Mouse (Mus musculus) urinary bladder, adult 2 months (tissue): Measurements from ENCODE around the gene Parva. TPM values are rescaled to one million over a fixed set of nuclear protein-coding genes. Genes with fewer than 3 reads are reported as not detected.
A peak's percentile ranks its signal among the peaks of the same experiment; 100 is the strongest.

Source experiments
- DNase-seq: peaks from one replicate; pipeline ENCODE4 v3.0.0; 2022; ENCODE audit warnings: low spot score
- polyA plus RNA-seq: library from polyadenylated mRNA; depleted of rRNA; stranded (reverse); fragments of >200 nt; gene quantifications from 2 replicates; pipeline ENCODE4 v1.2.3, GENCODE M21; 2012

The Parva gene
- polyA plus RNA-seq, 1 experiment, result 140 TPM

DNA sequence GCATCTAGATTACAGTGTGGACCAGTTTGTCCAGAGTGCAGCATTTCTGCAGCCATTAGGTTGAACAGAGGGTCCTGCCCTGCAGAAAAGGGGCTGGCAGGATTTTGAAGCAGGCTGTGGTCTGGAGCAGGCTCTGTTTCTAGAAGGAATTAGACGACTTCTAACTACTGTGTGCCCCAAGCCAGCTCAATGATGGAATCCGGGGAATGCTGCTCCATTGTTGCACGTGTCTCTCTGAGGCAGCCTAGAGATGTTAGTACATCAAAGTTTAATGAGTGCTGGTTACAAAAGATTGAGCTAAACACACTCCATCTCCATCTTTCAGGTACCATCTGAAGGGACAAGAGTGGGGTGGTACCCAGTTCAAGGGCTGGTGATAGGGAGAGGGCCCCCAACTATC, 85.0 kb downstream of the Parva start:
- no peak for DNase-seq

DNA sequence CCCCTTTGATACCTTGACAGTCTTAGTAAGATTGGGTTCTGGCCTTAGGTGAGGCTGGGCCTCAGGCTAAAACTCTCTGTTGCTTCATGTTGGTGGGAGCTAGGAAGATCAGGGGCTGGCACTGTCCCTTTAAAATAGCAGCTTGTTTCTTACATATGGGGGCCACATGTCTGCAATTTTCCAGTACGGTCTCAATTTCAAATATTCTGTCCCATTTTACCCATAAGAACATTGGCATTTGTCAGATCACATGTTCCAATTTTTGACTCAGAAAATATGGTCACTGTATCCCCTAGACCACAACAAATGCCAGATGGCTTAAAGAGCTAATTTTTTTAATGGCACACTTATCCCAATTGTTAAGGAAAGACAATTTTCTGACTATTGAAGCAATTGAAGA, 85.6 kb downstream of the Parva start:
- DNase-seq, result no peak

DNA sequence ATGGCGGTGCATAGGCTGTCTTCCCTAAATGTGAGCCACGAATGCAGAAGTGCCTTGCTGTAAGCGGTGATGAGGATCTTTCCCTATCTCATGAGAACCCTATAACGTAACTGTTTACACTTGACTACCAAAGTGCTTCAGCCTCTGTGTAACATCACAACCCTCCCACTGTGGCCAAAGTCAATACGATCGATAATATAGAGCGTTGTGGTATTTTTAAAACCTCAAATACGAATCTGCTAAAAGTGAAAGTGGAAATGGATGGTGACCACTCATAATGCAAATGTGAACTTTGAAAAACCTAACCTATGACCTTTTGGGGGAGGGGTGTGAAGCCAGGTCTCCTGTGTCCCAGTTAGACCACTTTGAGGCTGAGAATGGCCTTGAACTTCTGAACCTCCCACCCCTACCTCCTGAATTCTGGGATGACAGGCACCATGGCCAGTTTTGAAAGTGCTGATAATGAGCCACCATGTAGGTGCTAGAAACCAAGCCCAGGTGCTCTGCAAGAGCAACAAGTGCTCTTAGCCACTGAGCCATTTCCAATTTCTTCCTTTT, 87.4 kb downstream of the Parva start:
- DNase-seq, result no peak

DNA sequence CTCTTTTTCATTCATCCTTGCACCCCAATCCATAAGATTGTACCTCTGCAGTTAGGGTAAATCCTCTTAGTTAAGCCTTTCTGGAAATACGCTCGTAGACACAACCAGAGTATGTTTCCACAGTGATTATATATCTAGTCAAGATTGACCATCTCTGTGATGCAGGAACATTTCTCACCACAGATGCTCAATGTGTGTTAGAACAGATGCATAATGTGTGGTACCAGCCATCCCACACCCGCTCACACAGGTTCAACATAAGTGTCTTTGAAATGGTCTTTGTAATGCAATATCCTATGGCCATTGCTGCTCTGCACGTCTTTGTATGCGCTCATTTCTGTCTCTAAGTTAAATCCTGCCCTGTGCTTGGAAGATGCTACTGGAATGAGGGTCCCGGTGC, 98.2 kb downstream of the Parva start:
- DNase-seq, result no peak

DNA sequence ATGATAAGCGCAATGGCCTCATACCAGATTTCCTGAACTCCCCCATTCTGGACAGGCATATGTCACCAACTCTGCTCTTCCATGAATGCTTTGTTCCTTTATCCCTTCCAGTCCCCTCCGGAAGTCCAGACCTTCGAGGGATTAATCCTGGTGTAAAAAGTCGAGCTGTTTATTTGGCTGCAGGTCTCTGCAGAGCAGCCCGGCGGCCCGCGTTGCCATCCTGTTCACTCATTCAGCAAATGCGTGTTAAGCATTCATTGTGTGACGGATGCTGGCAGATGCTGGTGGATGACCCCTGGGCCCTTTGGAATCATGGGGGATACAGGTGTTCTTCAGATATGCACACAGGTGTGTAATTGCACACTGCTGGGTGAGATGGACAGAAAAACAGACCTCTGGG, 98.9 kb downstream of the Parva start:
- DNase-seq, result no peak

DNA sequence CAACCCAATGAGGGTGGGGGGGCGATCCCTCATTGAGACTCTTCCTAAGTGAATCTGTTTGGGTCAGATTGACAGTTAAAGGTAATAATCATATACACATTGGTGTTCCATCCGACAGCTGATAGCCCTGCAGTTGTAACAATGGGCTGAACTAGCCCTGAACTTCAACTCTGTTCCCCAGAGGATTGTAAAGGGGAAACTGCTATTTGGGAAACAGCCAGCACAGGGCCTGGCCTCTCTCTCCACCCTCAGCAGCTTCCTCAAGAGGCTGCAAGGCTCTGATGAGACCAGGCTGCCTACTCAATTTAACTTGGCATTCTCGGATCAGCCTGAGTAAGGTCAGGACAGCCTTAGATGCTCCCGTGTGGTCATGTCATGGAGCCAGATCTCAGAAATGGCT, 99.9 kb downstream of the Parva start:
- no peak for DNase-seq

DNA sequence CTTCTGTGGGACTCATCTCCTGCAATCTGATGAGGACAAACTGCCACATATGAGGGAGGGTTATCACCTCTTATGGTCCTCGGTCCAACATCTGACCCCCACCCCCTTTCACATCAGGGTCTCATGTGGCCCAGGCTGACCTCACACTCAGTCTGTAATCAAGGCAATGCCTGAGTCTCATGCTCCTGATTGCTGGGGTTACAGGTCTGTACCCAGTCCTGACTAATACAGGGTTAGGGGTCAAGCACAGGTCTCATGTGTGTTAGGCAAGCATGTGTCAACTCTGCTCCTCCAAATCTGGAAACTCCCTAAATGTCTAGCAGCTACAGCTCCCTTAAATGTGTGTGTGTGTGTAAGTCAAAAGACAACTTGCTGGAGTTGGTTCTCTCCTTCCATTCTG, 100.8 kb downstream of the Parva start:
- DNase-seq, result no peak

DNA sequence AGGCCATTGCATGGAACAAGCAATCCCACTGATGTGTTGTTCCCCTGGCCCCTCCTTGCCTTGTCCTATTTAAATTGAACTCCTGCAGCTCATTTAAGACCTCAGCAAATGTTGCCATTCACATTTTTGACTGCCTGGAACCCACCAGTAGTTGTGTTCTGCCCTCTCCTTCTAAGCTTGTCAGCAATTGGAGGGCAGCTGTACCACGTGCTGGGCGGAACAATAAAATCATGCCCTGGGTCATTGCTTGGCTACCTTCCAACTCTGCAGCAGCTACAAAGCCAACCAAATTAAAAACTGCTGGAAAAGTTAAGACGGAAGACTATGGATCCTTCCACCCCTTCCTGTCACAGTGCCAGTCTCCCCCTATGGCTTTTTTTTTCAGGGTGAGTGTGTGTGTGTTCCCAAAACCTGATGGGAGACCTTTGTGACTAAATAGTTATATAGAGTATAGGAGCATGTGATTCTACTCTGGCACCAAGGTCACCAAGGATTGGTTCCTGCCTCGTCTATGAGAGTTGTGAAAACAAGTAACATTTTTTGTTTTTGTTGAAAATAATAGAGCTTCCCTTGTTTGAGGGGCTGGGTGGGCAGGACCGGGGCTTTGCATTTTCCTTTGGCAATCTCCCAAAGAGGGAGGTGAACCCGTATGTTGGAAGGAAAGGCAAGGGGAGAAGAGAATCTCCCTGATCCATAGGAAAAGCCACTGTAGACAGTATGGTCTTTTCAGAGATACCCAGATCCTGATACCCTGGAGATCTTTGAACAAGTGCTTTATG, 101.5 kb downstream of the Parva start:
- no peak for DNase-seq

DNA sequence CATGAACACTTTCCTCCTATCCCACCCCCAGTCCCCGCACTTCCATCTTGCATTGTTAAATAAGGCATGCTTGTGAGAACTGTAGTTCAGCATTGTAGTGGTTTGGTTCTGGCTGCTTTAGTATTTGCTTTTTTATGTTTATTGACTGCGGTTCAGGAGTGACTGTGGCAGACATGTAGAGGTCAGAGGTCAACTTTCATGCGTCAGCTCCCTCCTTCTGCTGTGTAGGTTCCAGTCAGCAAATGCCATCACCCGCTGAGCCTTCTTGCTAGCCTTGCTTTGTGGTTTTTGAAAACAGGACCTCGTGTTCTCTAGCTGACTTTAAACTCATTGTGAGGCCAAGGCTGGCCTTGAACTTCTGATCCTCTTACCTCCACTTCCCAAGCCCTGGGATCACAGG, 103.6 kb downstream of the Parva start:
- DNase-seq, result no peak

DNA sequence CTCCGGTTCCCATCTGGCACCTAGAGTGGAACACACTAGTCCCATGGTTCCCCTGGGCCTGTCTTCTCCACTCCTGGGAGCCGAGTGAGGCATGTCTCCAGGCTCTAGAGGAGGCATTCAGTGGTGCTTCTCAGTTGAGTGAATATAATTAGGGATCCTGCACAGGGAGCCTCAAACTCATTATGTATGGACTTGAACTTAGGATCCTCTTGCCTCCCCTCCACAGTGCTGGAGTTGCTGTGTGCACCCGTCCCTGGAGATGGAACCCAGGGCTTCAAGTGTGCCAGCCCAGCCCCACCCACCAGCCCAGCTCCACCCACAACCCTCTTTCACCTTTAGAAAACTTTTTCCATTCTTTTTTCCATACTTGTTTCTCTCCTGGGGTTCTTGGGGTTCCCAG, 106.8 kb downstream of the Parva start:
- DNase-seq, result no peak

DNA sequence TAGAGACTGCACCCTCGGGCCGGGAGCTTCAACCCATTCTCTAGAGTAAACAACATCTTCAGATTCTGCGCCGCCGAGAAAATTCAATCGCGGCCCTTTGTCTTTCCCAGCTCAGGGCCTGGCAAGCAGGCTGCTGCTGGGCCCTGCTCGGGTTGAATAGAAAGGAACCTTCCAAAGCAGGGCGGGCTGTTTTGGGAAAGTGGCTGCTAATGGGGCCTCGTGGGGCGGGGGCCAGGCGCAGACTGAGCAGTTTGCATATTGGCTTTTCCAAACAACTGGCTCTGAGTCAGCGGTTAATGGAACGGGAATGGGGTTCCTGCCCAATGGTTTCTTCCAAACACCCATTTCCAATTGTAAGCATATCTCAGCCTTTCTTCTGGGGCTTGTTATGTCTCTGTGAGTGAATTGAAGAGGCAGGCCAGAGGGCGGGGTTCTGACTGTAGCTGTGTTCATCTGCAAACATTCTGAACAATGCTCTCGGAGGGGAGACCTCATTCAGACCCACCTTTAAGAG, 108.2 kb downstream of the Parva start:
- peak; percentile 29 for DNase-seq

DNA sequence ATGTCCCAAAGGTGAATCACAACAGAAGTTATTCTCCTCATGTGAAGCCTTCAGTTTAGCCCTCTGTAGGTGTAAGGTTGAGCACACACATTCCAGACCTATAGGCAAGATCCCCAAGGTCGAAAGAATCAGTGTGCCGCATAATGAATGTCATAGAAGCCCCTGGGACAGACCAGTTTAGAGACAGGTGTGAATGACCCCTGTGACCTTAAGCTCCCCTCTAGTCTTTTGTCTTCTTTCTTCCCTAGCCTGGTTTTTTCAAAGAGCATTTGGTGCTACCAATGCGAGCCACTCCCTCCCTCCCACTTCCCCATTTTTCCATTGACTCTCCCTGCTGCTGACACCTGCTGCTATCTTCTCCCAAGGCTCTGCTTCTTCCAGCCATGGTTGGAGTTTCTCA, 121.8 kb downstream of the Parva start:
- no peak for DNase-seq

DNA sequence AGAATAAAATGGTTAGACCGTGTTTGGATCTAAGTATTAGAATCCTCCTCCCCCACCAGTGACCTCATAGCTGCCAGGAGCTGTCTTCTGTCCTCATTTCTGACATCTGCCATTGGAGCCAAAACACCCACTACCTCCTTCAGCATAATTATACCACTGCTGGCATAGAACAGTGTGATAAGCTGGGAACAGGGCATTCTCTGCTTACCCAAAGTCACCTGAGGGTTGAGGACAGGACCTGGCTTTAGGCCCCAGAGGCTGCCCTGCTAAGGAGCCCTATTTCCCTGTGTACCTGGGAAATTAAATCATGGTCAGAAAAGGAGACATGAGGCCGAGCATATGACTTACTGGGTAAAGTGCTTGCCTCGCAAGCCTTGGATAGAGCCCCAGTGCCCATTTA, 134.2 kb downstream of the Parva start:
- no peak for DNase-seq

DNA sequence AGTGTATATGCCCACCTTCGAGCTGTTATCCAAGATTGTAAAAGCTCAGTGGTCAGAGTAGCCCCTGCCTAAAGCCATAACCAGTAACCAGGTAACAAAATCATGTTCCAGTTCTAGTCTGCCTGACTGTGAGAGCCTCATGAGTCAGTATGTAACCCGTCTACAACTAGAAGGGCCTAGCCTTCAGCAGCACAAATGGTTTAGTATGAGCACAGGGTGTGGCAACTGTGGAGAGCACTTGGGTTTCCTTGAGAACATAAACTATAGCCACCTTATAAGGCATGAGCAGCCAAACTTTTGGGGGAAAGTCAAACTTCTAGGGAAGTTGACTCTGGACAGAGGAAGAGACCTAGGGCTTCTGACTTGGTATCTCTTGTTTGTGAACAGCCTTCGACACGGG, 139.7 kb downstream of the Parva start:
- DNase-seq, result no peak

DNA sequence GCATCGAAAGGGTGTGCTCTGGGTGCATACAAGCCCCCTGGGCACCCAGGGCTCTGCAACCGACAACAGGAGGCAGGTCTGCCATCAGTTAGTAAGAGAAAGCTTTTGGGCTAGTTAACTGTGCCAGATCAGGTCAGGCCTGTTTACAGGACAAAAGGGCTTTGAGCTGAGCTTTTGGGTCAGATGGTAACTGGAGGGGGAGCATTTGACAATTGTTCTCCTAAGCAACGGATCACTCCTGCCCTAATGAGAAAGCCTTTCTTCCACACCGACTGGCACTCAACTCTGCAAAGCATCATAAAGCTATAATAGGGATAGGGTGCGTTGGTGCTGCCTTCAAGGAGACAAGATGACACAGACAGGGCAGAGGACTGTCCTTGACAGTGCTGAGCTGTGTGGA, 141.7 kb downstream of the Parva start:
- no peak for DNase-seq

DNA sequence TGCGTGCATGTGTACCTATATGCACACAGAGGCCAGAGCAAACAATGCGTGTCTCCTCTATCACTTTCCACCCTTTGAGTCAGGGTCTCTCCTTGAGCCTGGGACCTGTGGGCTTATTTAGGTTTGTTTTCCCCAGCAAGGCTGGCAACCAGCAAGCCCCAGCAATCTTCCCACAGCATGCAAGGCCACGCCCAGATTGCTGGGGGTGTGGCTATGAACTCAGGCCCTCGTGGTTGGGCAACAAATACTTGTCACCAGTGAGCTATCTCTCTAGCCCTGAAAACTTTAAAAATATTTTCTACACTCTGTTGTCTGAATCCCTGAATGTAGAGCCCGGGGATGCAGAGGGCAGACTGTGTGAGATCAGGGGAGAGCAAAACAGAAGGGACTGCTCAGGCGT, 154.3 kb downstream of the Parva start:
- DNase-seq, result no peak

DNA sequence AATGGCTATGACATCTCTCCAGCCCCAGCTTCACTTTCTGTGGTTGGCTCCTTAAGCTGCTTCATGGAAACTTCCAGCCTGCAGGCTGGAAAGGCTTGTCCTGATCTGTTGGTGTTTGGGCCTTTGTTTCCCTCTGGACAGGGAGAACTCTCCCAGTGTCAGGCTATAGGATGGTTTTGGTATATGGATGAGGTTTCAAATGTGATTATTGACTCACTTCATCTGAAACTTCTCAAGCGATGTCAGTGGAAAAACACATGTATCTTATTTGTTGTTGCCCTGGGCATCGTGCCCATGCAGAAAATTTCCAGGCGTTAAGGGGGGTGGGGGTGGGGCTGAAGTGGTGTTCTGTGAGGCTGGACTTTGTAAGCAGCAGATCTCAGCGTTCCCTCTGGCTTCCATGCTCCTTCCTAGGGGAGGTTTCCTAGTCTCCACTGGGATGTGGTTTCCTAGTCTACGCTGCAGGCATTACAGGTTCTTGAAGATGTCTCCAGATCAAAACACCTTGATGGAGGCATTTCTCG, 155.6 kb downstream of the Parva start:
- DNase-seq, result no peak

DNA sequence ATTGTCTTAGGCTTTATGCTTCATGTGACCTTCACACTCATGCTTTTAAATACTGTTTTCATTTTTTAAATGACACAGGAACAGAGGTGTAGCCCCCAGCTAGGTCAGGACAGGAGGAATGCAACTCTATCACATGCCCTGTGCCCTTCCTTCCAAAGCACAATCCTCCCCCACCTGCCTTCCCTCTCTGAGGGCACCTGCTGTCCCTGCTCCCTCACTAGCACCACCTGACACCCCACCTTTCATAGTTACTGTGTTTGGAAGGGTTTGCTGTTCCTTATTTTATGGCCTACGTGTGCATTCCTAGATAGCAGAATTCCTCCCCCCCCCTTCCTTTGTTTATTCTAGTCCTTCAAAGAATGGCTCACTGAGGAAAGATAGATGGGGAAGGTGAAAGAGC, 160.1 kb downstream of the Parva start:
- DNase-seq, result no peak

DNA sequence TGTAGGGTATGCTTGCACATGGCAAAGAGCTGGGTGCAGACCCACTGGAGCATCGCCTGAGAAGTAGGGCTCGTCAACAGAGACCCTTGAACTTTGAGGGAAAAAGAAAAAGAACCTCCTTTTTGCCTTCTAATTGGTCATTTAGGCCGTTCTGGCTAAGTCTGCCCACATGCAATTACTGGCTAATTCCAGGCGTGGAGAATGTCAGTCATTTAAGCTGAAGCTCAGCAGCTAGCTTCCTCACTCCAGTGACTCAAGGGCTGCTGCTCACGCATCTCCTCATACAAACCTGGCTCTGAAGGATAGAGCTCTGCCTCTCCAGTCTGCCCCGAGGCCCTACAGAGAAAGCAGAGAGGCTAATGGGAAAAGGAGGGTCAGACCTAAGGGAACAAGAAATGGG, 162.2 kb downstream of the Parva start:
- no peak for DNase-seq

DNA sequence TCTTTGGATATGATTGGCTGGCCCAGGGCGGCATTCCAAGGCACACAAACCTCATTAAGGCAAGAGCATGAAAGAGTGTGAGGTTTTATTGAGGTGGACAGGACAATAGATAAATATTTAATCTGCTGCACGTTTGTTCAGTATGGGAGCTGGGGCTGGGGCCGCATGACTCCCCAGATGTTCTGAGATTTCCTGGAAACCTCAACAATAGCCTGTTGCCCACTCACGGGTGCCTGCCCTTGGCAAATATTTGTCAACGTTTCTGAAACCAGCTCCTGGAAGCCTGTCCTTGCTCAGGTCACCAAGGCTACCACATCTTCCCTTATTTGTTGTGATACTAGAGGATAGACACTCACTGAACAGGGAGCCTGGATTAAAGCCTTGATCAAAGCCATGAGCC, 166.3 kb downstream of the Parva start:
- DNase-seq, result no peak

DNA sequence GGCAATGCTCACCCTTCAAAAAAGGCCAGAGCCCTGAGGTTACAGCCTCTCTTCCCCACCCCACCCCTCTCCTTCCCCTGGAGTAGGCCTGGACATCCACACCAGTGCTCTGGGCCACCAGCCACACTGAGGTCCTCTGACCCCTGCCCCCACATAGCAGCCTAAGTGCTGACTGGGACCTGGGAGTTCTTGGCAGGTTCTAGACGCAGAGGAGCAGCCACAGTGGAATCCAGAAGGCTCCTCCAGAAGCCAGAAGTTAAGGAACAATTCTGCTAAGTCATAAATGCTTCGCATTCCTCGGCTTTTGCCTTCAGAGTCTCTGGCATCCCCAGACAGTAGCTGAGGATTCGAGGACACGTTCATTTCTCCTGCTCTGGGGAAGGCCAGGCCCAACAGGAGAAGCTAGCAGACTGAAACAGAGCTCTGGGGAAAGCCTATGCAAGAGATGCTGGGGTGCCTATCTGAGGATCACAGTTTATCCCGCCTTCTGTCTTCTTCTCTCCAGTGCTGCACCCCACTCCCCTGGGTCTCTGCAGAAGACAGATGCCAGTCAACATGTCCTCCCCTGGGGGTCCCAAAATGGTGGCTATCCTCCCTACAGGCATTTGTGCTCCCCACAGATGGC, 168.0 kb downstream of the Parva start:
- DNase-seq, result no peak

DNA sequence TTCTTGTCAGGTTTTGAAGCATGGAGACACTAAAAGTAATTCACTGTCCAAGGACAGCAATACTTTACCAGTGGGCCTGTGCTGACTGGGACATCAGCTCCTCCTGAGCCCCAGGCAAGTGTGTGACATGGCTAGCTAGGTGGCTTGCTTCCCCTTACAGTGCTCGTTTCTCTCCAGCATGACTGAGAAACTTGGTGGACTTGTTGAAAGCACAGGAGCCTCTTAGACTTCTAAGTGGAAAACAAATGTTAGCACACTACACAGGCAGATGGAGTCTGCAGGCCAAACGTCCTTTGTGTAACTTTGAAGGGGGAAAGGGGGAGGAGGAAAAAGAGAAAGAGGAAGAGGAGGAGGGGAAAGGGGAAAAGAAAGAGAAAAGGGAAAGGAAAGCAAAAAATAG, 172.3 kb downstream of the Parva start:
- DNase-seq, result no peak

DNA sequence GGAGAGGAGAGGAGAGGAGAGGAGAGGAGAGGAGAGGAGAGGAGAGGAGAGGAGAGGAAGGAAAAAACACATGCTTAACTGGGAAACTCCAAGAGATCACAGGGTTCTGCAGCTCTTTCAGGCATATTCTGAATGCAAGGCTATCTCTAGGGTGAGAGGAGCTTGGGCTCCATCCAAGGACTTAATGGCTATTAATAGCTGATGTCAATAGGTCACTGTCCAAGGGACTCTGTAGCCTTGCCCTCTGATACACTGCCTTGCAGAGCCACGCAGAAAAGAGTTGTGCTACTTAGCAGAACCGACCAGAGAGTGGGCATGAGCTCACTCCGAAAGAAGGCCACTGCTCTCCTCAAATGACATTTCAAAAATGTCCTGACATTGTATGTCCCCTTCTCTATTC, 172.9 kb downstream of the Parva start:
- no peak for DNase-seq
